Mouse (Mus musculus) heart, adult 9 months (tissue): ENCODE data around the gene Jund.

ENCODE experiments used
- DNase-seq, 2 experiments: peaks; one replicate each; pipeline ENCODE4 v3.0.0; 2022; ENCODE audit warnings: low spot score in 2 of 2

The Jund gene

DNA sequence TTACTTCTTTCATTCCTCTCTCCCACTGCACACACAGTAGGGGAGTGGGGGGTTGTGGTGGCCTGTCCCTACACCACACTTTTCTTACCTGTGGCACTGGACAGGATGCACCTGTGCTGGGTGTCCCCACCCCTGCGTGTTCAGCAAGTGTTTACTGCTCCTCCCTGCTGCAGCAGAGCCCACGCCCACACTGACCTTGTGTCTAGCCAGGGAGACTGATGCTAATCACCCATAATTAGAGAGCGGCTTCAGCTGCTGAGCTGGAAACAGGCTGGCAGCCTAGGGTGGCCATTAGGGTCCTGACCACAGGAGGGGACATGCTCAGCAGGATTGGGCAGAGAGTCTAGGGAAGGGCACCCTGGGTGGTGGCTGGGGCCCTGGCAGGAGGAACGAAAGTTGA is 24.0 kb upstream of the Jund start:
- DNase-seq = no peak

DNA sequence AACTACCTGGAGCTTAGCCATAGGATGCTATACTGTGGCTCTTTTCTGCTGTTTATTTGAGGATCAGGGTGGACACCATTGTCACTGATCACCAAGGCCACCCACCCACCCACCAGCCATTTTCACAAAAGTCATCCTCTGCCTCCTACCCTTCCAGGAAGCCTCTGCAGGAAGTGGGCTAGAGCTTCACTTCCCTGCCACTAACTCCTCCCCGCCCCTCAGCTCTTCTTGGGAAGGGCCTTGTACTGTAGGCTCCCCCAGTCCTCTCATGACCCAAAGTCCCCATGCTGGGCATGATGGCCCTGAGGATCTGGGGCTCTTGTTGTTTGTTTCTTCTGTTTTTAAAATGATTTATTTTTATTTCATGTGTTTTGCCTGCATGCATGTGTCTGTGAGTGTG is 23.4 kb upstream of the Jund start:
- no peak for DNase-seq

DNA sequence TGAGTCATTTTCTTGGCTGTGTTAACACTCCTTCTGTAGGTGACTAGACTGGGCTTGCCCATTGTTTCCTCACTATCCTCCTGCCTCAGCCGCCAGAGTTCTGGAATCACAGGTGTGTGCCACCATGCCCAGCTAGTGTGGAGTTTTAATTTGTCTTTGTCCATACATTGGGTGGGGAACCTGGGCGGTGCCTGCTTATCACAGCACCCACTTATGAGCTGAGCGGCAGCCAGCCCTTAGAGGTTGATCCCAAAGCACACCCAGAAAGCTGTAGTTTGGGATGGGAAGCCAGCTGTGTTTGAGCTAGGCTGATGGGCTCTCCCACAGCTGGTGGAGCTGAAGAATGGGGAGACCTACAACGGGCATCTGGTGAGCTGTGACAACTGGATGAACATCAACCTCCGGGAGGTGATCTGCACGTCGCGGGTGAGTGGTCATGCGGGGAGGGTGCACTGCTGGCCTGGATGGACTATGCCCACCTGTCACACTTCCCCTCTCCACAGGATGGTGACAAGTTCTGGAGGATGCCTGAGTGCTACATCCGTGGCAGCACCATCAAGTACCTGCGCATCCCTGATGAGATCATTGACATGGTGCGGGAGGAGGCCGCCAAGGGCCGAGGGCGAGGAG is 21.2 kb upstream of the Jund start:
- no peak for DNase-seq

DNA sequence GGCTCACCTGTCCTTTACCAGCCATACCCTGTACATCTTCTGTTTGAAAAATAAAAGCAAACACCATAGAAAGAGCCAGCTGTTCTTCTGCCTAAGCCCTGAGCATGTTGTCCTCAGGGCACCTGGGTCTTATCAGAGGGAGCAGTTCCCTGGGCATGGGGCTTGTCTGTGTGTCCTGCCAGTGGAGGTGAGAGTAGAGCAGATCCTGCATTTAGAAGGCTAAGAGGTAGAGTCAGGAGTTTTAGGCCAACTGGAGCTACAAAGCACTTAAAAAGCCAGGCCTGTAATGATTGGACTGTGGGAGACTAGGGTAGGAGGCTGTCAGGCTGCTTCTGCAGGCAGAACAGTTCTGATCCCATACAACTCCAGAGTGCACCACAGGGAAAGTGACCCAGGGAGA is 20.1 kb upstream of the Jund start:
- DNase-seq = no peak

DNA sequence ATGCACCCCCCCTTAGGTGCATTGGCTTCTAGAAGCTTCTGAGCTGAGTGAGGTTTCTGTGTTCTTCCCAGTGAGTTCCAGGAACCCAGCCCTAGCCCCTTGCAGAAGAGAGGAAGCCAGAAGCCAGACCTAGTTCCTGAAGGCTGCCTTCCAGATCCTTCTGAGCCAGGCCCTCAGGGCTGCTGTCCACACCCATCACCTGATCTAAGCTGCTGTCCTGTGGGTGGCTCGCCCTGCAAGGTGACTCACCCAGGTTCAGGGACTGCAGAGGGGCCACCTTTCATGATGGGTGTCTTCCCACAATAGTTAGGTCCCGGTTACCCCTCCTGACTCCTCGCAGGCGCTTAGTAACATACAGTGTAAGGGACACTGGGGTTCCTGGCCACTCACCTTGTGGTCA is 19.3 kb upstream of the Jund start:
- no peak for DNase-seq

DNA sequence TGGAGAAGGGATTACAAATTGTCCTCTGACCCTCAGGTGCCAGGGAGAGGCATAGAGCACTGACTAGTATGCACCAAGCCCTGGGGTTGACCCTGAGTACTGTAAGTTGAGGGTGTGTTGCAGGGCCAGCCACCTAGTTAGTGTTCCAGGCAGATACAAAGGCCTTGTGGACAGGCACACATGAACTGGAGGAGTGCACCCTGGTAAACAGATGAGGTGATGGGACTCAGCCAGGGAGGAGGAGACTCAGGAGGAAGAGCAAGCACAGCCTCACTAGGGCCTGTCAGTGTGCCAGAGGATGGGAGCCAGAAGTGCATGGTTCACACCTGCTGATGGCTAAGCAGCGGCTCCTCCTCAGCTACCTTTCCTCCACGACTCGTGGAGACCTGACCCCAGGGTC is 18.7 kb upstream of the Jund start:
- peak in 1 of 2 experiments; percentile 26 for DNase-seq

DNA sequence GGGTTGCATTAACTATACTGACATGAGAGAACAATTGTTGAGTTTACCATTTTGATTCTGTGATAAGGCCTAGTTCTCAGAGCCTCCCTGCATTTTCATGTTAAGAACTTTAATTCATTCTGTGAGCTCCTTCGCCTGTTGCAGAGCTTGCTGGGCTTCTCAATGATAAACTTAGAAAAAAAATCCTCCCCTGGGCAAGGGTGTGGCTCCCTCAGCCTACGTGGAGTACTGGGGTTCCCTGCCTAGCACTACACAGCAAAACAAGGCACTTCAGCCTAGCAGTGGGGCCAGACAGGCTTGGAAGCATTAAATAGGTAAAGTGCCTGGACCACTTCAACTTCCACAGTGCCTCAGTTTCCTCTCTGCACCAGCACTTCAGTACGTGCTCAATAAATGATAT is 17.3 kb upstream of the Jund start:
- DNase-seq = peak in 1 of 2 experiments; percentile 24

DNA sequence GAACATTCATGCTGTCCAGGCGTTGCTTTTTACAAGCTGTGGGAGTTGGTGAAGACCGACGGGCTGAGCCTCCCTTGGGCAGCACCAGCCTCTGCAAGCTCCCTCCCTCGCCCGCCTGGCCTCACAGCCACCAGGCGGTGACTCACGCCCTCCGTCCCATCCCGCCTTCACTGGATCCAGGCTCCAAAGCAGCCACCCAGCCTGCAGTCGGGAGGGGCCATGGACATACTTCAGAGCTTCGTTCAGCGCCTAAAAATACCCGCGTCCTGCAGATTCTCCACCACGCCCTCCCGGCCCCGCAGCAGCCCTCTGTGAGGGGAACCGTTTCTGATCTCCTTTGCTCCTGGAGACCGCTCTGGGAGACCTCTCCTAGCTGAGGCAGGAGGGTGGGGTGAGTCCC is 16.6 kb upstream of the Jund start:
- peak; percentile 83 to 90 for DNase-seq

DNA sequence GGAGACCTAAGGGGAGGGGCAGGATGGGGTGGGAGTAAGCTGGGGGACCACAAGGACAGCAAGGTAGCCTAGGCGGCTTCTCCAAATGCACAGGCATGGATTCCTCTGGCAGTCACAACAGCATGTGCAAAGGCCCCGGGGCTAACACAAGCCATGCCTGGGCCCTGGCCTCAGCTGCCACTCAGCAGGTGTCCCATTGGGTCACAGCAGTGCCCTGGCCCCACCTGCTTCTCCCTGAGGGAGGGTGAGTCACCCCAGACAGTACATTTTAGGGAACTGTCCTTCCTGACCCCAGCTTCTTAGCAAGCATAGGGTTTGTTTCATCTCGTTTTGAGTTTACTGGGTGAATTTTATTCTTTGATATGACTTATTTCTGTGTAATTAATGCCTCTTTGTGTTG is 16.1 kb upstream of the Jund start:
- DNase-seq = peak in 1 of 2 experiments; percentile 17

DNA sequence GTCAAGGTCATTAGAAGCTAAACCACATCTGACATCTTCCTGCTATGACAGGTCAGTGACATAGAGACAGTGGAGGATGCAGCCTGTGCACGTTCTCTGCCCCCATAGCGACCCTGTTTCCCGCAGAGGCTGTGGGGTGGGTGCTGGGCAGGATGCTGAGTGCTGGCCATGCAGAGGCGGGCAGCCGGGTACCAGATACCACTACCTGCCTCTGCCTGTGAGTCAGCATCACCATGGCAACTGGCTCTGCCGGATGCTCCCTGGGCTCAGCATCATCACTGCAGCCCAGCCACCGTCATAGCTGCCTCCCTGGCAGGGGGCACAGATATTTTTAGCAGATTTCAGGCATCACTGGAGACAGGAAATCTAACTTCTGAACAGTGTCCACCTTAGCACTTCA is 14.5 kb upstream of the Jund start:
- no peak for DNase-seq

DNA sequence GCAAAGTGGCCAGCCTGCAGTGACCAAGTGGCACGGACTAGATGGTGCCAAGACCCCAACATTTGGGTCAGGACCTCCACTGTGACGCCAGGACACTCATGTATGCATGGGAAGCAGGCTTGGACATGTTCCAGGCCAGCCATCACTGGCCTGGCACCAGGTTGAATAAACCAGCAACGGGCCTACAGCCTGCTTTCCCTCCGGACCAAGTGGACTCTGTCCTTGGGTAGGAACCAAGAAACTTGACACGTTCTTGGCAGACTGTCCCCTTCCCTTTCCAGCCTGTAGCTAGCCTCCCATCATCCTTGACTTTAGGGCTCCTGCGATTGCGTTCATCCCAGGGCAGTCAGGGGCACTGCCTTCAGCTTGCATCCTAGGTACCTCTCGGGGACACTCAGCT is 11.2 kb upstream of the Jund start:
- peak; percentile 77 to 84 for DNase-seq

DNA sequence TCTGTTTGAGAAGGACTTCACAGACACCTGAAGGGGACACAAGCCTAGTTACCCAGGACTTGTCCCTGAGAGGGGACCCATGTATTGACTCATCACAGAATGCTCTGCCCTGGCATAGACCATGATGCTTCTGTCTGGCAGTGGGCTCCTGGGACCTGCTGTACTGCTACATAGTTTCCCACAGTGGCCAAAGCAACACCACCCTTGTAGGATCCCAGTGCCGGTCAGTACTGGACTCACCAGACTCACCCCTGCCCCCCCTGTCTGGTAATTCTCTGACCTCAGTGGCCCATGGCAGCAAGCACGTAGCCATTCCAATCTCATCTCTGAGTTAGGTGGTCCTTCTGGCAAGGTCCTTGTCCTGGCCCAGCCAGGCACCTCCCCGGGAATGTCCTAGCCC is 10.6 kb upstream of the Jund start:
- DNase-seq = no peak

DNA sequence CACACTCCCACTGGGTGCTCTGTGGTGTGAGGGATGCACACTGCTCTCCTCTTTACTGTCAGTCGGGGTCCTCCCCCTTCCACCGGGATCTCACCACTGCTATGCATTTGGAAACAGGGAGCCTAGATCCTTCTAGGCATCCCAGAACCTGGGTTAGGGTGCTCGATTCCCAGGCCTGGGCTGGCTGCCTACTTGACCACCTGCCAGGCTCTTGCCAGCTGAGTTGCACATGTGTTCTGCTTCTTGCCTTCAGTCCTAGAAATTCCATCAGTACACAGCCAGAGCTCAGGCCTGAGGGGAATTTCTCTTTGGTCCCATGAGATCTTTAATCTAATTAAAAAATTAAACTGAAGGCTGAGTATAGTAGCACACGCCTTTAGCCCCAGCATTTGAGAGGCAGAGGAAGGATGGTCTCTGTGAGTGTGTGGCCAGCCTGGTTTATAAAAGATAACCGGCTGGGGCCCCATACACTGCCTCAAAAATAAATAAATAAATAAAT is 8.8 kb upstream of the Jund start:
- DNase-seq = no peak

DNA sequence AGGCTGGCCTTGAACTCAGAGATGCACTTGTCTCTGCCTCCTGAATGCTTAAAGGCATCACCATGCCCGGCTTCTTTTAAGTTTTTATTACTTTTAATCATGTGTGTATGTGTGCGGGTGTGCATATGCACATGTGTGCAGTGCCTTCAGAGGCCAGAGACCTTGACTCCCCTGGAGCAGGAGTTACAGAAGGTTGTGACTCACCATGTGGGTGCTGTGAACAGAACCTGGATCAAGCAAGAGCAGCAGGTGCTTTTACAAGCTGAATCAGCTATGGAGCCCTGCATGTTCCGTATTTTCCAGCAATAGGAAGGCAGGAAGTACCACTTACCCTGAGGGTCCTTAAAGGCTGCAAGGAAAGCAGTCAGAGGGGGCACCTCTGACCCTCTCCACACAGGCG is 7.5 kb upstream of the Jund start:
- DNase-seq = no peak

DNA sequence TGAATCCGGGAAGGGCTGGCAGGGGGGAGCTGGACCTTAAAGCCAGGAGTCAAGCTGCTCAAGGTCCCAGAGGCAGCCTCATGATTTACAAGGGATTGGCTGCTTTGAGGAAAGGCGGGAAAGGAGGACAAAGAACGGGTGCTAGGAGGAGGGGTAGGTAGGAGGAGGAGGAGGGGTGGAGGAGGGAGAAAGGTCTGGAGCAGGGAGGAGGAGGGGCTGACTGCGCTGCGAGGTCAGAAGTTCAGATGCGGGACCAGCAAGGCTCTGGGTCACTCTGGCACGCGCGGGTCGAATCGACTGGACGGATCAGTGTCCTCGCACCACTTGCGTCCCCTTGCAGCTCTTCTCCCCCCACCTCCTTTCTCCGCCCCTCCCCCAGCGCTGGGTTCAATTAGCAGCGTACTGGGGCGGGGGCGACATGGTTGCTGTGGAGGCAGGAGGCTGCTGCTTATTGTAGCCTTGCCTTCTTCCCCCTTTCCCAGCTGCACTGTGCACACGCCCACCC is 7.0 kb upstream of the Jund start:
- no peak for DNase-seq

DNA sequence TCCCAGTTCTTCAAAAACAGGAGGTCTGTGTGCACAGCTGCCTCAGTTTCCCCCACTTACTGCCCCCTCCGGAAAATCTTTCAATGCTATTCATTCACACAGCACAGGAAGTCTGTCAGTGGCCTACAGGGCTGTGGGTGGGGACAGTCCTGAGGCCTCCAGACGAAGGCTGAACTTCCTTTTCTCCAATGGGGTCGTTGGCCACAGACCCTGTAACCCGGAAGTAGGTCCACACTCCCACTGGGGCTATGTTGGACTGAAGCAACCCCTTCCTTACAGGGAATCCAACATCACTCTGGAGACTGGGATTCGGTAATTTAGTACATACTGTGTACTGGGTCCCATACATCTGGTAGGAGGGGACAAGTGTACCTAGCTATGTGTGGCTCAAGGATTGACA is 5.1 kb upstream of the Jund start:
- no peak for DNase-seq

DNA sequence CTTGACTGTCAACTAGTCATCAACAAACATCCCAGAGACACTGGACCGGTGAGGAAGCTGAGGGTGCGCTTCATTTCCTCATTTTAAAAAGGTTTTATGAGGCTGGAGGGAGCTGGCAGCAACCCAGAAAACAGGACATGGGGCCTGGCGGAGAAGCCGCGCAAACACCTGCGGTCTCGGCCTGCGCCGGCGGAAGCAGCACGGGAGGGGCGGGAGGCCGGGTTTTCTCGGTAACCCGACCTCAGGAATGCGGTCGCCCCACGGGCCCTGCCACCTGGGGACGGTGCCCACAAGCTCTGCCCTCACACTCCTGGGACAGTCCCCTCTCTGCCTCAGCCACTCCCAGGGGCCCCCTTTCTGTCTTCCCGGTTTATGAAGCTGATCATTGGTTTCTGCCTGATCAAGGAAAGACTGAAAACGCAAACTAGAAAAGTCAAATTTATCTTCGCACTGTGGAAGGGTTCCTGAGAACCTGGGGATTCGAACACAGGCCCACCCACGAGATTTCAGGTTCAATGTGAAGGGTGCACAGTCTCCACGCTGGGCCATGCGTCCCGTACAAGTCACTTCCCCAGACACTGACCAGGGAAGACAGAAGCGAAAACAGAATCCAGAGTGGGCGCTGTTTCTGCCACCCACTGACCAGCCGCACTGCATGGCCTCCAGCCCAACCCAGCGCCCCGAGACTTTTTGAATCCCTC is 3.3 kb upstream of the Jund start:
- peak in 1 of 2 experiments; percentile 46 for DNase-seq

DNA sequence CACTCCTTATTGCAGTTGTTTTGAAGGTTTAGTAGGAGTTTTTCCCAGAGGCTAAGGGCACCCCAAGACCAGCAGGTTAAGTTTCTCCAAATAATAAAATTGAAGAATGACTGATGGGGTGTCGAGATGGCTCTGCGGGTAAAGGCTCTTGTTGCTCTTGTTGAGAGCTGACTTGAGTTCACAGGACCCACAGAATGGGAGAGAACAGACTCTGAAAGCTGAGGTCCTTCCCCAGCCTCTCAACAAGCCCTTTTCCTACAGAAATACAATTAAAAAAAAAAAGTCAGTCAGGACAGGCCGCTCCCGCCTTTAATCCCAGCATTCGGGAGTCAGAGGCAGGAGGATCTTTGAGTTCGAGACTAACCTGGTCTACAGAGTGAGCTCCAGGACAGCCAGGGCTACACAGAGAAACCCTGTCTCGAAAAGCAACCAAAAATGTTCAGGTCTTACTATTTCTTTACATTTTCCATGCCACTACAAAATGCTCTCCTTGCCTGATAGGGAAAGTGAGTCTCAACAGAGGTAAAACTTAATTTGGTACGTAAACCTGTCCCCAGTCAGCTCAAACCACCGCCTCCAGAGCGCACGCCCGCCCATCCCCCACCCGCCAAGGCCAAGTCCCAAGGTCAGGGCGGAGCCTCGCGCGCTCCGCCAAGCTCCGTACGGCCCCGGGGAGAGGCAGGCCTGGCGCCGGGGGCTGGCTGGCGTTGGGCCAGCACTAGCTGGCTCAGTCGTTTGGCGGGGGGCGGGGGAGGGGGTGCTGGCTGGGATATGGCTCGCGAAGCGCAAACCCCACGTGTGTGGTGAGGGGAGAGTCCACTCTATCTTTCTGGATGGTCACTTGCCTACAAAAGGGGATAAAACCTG is 2.5 kb upstream of the Jund start:
- DNase-seq = peak in 1 of 2 experiments; percentile 73

DNA sequence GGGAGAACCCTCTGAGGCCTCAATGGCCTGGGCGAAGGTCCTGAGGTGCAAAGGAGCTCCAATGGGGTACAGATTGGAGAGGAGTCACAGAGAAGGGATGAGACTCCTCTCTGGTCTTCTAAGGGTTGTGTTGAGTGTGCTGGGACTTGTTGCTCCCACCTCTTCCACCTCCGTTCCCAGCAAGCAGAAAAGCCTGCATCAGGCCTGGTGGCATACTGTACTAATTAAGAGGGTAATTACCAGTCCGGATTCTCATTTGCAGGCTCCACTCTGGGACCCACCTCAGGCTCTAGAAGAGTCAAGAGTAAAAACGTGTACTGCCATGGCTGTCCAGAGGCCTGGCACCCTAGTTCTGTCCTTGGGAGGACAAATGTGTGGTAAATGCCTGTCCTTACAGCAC is 1.8 kb upstream of the Jund start:
- no peak for DNase-seq

DNA sequence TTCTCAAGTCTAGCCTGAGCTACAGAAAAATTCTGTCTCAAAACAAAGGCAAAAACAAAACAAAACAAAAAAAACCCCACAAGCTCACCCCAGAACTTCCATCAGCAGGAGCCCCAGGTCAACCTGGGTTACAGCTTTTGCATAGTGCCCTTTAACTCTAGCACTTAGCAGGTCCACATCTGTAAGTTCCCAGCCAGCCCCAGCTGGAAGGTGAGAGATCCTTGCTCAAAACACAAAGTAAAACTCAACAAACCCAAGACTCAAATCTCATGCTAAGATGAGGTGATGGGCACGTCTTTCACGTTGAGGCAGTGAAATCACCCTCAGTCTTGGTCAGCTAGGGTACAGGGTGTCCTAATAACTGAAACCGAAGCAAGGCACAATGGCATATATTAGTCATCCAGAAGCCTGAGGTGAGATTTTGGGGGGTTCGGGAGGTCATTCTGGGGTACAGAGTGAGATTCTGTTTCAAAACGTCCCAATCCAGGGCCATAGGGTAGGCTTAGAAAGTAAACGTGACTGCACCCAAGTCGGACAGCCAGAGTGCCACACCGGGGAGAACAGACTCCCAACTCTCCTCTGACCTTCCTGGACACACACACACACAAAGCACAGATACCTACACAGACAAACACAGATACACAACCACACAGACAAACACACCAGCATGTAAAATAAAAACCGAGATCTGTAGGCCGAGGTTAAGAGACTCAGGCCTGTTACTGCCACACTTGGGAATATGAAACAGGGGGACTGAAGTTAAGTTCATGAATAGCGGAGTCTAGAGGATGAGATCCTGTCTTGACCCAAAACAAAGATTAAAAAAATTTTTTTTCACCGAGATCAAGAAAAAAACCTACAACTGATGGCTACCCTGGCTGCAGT is 1.1 kb upstream of the Jund start:
- DNase-seq = no peak

DNA sequence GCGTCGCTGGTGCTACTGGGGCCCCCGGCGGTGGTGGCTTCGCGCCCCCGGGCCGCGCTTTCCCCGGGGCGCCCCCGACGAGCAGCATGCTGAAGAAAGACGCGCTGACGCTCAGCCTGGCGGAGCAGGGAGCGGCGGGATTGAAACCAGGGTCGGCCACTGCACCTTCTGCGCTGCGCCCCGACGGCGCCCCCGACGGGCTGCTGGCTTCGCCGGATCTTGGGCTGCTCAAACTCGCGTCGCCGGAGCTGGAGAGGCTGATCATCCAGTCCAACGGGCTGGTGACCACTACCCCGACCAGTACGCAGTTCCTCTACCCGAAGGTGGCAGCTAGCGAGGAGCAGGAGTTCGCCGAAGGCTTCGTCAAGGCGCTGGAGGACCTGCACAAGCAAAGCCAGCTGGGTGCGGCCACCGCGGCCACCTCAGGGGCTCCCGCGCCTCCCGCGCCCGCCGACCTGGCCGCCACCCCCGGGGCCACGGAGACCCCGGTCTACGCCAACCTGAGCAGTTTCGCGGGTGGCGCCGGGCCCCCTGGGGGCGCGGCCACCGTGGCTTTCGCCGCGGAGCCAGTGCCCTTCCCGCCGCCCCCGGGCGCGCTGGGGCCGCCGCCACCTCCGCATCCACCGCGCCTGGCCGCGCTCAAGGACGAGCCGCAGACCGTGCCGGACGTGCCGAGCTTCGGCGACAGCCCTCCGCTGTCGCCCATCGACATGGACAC is 526 bp downstream of the Jund start:
- DNase-seq = peak; percentile 66 to 72
